Mouse (Mus musculus) retina, embryonic 14.5 days (tissue): Measurements from ENCODE around the gene Ets1.

Source experiments
- DNase-seq: peaks from one replicate; pipeline ENCODE4 v3.0.0-alpha.2; 2015; ENCODE audit warnings: low spot score

Ets1 gene

GRCm38 (mm10) chr9:32635627-32636385 is at the start of gene Ets1:
Ets1 (plus strand) TSS chr9:32636221.
- DNase-seq: peak; percentile 62

GRCm38 (mm10) chr9:32589900-32590299 is 46.1 kb upstream of the Ets1 start:
- peak; percentile 92 for DNase-seq

GRCm38 (mm10) chr9:32590571-32590970 is 45.5 kb upstream of the Ets1 start:
- no peak for DNase-seq

GRCm38 (mm10) chr9:32591732-32592582 is 44.1 kb upstream of the Ets1 start:
- peak; percentile 90 for DNase-seq

GRCm38 (mm10) chr9:32592583-32592890 is 43.5 kb upstream of the Ets1 start:
- peak; percentile 59 for DNase-seq

- no peak for DNase-seq
Measured at GRCm38 (mm10) chr9:32593816-32594215, 42.2 kb upstream of the Ets1 start.

GRCm38 (mm10) chr9:32594346-32594745 is 41.7 kb upstream of the Ets1 start:
- no peak for DNase-seq

GRCm38 (mm10) chr9:32595076-32595820 is 40.8 kb upstream of the Ets1 start:
- no peak for DNase-seq

GRCm38 (mm10) chr9:32596366-32596765 is 39.7 kb upstream of the Ets1 start:
- DNase-seq: no peak

- no peak for DNase-seq
Measured at GRCm38 (mm10) chr9:32601953-32602352, 34.1 kb upstream of the Ets1 start.

- no peak for DNase-seq
Measured at GRCm38 (mm10) chr9:32603097-32603496, 32.9 kb upstream of the Ets1 start.

GRCm38 (mm10) chr9:32607218-32607617 is 28.8 kb upstream of the Ets1 start:
- DNase-seq: peak; percentile 23

- DNase-seq: no peak
Measured at GRCm38 (mm10) chr9:32608831-32609610, 27.0 kb upstream of the Ets1 start.

GRCm38 (mm10) chr9:32610218-32610617 is 25.8 kb upstream of the Ets1 start:
- no peak for DNase-seq

- no peak for DNase-seq
Measured at GRCm38 (mm10) chr9:32610631-32611030, 25.4 kb upstream of the Ets1 start.

- no peak for DNase-seq
Measured at GRCm38 (mm10) chr9:32611340-32611739, 24.7 kb upstream of the Ets1 start.

GRCm38 (mm10) chr9:32612426-32612825 is 23.6 kb upstream of the Ets1 start:
- DNase-seq: no peak

GRCm38 (mm10) chr9:32612861-32613421 is 23.1 kb upstream of the Ets1 start:
- no peak for DNase-seq

GRCm38 (mm10) chr9:32614191-32614590 is 21.8 kb upstream of the Ets1 start:
- DNase-seq: no peak

GRCm38 (mm10) chr9:32615461-32615860 is 20.6 kb upstream of the Ets1 start:
- DNase-seq: no peak

GRCm38 (mm10) chr9:32615986-32616385 is 20.0 kb upstream of the Ets1 start:
- DNase-seq: peak; percentile 20
